Mouse (Mus musculus): ENCODE data around the gene Rnf213. TPM values are rescaled to one million over a fixed set of nuclear protein-coding genes. Genes with fewer than 3 reads are reported as not detected.
"Not testable (repeated sequence)": the region's sequence is repeated elsewhere in the genome, so short reads cannot be mapped to it uniquely, and the experiment has no call there.

Gene Rnf213
- 25.6 and 28.0 TPM in 2 replicates for total RNA-seq (2021)
- long read RNA-seq, experiment 1, partial matches to known transcripts = 3 of 5 reads
- long read RNA-seq, experiment 1, other reads (novel, unspliced or antisense) = 2 of 5 reads
- long read RNA-seq, experiment 2, partial matches to known transcripts = 0 of 3 reads
- long read RNA-seq, experiment 2, other reads (novel, unspliced or antisense) = 3 of 3 reads

DNA sequence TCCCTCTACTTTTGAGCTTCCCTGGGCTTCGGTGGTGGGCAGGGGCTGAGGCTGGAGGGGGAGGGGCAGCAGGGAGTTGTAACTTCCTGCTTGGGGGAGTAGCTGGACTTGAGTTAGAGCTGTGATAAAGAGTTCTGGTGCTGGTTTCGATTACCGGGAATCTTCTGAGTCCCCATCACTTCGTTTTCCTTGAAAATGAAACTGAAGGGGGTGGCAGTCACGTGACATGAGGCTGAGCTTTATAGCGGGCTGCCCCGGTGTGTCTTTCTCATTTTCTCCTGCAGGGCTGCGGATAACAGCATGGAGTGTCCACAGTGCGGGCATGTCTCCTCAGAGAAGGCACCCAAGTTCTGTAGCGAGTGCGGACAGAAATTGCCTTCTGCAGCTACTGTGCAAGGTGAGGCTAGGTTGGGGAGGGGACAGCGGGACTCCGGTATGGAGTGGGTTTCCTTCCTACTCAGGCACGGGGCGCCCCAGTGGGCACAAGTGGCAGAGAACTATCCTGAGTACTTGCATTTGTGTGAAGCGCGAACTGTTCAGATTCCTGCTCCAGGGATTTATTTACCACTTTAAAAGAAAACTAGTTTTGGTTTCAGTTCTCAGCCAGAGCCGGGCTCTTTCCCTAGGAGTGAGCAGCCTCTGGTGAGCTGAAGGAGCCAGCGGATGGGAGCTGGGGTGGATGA is at the start of gene Rnf213:
Gene Rnf213, plus strand, starts transcription at position 301 of the 683 bp plus-strand sequence.
- peak; percentile 83 for DNase-seq

DNA sequence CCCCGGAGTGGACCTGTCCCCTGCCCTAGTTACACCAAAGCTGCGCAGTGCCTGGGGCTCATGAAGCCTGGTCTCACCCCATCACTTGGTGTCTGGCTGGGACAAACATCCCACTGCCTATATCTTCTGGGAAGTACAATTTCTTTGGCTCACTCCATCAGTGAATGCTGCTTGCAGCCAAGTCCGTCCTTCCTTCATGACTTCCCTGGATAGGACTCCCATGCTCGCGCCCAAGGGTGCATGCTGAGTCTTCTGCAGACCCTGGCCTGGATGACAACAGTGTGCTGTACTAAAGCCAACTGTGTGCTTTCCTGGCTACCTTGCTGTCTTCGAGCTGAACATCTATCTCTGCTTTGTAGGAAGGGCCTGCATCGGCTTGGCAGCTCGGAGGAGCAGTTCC is 48.7 kb upstream of the Rnf213 start:
- no peak for DNase-seq

DNA sequence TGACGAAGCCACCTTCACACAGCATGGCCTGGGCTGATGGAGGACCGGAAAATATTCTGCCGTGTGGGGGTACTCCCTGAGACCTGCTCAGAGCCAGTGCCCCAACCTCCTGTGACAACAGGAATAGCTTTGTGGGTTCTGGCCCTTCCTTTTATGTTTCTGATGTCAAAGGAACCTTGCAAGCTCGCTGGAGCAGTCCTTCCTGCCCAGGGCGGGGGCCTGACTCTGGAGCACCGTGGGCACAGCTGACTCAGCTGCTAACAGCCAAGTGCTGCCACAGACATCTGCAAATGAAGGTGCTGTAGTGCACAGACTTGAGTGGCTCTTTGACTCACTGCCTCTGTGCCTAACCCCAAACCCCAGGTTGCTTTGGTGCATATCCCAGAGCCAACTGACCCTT is 48.0 kb upstream of the Rnf213 start:
- DNase-seq = no peak

DNA sequence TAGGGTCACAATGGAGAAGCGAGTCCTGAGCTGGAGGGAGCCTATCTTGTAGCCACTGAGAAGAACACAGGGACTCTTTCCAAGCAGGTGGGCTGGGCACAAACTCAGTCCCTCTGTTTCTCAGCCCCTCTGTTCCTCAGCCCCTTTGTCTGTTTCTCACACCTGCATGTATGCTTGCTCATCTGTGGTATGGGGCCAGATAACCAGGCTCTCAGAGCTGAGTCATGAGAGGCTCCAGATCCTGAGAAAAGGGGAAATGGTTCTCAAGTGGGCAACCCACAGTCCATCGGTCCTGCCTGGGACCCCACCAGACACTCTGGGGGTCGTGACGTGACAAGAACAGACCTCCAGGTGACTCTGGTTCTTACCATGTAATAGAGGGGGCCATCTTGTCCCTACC is 45.8 kb upstream of the Rnf213 start:
- DNase-seq = no peak

DNA sequence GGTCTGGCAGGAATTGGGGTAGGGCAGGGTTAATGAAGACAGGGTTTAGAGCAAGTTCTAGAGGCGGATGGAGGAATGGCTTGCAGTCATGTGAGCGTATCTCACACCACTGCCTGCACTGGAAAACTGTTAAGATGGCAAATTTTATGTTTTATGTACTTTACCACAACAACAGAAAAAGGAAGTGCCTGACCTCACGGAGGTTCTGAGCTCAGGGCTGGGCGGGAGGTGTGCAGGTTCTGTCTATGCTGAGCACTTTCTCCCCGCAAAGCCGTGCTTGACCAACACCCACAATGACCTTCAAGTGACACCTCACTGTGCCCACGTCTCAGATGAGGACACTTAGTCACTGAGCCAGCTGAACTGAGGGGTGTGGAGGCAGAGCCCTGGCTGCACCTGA is 40.8 kb upstream of the Rnf213 start:
- DNase-seq = no peak

DNA sequence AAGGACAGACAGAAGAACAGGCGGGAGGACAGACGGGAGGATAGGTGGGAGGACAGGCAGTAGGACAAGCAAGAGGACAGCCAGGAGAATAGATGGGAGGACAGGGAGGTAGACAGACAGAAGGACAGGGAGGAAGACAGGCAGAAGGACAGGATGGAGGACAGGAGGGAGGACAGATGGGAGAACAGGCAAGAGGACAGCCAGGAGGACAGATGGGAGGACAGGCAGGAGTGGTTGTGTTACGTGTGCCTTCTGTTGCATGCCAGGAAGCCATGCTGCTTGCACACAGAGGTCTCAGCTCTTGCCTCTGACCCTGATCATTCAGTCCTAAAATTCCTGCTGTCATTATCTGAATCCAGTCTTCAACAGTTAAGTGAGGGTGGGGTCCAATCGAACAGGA is 39.0 kb upstream of the Rnf213 start:
- no peak for DNase-seq

DNA sequence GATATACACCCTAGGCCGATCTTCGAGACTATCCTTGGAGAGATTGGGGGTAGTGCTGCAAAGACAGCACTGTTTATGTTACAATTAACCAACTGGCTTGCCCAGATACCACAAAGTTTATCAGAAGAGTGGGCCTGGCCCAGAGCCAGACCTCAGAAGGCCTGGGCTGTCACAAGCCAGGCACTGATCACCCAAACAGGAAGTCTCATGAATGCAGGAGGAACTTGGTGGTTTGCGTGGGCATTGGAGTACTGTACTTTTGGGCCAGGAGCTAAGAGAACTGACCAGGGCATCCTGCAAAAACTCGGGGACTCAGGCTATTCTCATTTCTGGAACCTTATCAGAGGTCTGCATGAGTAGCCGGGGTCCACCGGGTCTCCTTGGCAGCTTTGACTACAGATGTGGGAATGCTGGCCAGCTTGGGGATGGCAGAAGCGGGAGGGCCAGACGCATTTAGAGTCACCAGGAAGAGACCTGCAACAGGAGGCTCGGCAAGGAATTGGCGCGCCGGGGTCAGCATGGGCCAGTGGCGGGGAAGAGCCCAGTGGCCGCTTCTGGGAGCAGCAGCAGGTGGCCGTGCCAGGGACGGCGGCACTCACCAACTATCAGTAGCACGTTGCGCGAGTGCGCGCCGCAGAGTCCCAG is 38.0 kb upstream of the Rnf213 start:
- DNase-seq = peak; percentile 65

DNA sequence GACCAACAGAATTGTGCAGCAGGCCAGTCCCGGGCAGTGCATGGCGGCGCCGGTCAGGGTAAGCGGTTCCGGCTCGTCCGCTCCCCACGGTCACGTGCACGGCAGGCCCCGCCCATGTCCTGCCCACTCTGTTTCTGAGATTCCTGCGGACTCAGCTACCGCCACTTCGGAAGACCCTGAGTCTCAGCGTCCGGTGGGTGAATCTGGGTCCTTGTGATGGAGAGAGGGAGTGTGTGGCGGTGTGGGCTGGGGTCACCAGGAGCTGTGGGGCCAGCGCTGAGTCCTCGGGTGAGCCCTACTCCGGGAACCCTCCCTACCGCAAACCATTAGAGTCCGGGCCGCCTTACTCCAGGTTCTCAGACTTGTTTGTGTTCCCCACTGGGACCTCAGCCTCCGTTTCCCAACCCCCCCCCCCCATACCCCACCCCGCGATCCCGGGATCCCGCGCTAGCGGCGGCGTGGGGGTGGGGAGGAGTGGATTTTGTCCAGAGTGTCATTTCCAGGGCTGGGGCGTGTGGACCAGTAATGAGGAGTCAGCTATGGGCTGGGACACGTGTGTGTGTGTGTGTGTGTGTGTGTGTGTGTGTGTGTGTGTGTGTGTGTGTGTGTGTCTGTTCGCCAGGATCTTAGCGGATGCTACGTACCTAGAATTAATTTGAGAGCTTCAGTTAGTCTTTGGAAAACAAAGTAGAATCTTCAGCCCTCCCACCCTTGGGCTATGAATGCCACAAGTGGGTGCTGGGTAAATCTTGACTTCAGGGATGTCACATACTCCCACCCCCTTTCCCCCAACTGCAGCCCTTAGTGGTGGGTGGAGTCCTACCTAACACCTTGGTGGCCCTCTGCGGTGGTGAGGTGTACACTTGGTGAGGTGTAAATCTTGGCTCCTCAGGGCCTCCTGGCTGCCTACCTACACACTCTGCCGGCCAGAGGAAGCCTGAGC is 37.2 kb upstream of the Rnf213 start, which contains the start of the genes Sgsh and Slc26a11:
Gene Sgsh, minus strand, starts transcription at position 94 of the 943 bp plus-strand sequence.
Gene Slc26a11, plus strand, starts transcription at position 115 of the 943 bp plus-strand sequence.
- DNase-seq = peak; percentile 95

DNA sequence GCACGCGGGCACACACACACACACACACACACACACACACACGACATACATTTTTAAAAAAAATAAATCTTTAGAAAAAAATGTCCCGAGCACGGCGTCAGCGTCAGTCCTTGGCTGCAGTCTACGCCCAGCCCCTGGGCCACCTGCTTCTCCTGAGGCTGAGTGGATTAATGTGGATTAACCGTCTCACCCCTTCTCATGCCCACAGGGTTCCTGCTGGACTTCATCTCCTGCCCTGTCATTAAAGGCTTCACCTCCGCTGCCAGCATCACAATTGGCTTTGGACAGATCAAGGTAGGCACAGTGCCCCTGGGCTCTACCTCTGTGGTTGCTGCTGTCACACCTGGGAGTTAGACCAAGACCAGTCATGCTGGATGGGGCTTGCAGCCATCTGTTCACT is 33.8 kb upstream of the Rnf213 start:
- DNase-seq = no peak

DNA sequence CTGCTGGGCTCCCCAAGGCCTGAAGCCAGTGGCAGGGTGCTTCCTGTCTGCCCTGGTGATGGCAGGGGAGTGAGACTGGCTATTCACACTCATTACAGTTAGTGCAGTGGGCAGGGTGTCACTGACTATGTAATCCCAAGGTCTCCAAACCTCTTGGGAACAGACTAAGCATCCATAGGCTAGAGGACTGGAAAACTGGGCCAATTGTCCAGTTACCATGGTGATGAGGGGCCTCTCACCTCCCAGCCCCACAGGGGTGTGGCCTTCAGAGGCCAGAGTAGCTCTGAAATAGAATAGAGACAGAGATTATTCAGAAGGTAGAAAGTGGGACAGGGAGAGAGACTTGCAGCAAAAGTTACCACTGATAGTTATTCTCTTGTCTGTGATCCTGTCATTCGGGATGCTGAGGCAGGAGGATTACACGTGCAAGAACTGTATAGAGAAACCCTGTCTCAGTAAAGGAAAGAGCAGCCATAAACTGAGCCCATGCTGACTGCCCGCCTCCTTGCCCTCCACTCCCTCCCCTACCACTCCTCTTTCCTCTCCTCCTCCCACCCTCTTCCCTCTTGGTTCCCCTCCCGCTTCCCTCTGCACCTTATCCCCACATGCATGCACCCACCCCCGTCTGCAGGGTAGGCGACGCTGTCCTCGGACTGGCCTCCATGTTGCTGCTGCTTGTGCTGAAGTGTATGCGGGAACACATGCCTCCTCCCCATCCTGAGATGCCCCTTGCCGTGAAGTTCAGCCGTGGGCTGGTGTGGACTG is 29.9 kb upstream of the Rnf213 start:
- no peak for DNase-seq

DNA sequence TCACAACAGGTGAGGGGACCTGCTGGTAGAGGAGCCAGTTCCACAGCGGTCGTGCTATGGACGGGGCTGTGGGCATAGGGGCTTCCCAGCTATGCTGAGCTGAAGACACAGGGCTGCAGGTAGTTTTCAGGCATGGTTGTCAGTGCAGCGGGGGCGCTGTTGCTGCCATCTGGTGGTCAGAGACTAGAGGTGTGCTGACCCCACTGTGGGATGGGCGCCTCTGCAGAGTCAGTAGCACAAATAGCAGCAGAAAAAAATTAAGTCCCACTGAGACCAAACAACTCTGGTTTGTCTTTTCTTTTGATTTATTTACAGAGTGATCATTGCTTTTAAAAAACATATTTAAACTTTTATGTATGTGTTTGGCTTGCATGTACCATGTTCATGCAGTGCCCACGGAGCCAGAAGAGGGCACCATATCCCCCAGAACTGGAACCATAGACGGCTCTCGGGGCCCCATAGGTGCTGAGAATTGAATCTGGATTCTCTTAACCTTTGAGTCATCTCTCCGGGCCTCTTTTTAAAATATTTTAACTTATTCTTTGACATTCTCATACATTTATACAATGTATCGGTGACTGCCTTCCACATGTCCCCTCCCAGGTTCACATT is 29.3 kb upstream of the Rnf213 start:
- peak; percentile 82 for DNase-seq

DNA sequence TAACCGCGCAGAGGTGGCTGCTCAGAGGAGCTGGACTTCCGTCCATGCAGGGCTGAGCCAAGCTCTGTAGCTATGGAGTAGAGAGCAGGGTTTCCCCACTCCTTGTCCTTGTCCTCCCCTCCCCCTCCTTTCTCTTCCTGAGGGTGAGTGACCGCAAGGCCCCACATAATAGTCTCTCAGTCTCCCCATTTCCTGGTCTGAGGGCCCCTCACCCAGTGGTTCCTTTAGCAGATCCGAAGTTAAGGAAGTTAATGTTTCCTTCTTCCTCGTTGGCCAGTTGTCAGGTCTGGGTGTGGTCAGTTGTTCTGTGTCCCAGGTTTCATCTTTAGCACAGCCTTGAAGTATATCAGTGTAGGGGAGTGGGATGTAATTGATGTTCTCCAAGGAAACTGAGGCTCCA is 17.5 kb upstream of the Rnf213 start:
- DNase-seq = no peak

DNA sequence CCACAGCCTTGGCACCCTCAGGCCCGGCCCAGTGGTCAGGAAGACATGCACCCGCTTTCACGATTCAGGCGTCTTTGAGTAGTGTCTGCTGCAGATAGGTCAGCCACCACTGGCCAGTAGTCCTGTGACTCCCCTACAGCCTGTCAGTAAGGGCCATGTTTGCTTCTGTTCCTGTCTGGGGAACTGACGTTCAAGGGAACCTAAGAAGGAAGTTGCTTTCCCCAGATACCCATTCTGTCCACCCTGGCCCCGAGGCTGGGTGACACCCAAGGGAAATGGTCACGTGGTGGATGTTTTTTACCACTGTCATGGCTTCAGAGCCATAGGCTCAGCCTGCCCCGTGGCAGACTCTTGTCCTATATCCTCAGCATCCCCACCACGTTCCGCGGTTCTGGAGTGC is 15.6 kb upstream of the Rnf213 start:
- DNase-seq = no peak

DNA sequence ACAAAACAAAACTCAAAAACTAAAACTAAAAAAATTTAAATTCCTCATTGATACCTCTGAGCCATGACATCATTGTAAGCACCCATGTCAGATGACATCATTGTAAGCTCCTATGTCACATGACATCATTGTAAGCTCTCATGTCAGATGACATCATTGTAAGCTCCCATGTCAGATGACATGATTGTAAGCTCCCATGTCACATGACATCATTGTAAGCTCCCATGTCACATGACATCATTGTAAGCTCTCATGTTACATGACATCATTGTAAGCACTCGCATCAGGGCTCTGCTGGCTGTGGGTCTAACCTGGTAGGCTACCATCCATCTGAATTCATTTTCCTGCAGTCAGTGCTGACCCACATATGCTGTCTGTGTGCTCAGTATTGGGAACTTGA is 14.3 kb upstream of the Rnf213 start:
- no peak for DNase-seq

DNA sequence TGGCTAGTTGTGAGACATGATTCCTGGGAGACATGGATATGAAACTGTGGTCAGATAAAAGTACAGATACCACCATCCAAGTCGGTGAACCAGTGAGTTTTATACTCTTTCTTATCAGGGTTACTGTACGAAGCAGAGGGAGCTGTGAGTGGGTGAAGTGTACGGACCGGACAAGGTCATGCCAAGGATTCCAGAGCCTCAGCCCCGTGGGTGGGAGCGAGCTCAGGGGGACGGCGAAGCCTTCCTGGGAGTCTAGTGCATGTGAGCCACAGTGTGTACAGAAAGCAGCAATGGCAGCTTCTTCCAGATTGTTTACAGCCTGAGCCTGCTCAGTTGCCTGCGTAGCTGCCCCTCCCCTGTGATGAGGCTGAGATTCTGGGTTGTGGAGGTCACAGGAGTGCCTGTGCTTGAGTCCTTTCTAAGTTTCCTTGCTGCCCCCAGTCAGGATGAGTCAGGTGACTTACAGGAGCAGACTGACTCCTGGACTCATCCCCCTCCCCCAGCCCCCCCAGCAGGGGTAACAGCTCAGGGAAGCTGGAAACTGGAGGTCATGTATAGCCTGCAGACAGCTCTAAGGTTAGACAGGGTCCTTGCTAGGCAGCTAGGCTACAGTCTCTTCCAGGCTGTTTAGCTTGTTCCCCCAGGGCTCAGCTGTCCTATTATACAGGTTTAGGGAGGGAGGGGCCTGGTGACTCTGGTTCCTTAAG is 11.1 kb upstream of the Rnf213 start:
- DNase-seq = no peak

DNA sequence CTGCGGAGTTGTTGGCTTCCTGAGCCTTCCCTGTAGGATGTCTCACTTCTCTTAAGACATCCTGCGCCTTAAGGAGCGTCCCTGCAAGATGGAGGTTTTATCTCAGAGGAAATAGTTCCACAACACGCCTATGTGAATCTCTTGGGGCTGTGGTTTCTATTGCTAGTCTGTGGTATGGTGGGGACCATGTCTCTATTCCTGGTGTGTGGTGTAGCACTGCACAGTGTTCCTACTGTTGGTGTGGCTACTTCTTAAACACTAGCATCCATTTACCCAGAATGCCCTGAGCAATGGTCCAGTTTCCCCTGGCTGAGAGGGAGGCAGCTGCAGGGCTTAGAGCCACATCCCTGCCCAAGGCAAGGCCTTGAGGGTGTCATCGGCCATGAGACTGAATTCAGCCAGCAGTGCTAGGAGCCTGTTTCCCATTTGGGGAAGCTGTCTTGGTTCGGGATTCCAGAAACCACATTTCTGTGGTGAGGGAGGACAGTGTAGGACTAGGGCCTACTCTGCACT is 10.5 kb upstream of the Rnf213 start:
- peak; percentile 45 for DNase-seq

DNA sequence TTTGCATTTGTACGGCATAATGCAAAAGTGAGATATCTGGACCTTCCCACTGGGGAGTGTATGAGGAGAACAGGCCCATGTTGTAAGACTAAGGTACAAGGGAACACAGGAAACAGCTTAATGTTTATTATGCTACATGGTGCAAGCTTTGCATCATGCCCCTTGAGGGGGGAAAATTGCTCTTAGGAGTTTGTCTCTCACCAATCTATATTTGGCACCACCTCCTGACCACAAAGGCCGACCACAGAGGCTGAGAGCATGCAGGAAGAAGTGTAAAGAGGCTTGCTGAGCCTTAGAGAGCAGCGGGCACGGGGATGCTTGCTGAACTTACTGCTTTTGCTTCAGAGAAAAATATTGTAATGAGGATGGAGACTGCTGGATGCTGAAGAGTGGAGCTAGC is 8.0 kb upstream of the Rnf213 start:
- no peak for DNase-seq

DNA sequence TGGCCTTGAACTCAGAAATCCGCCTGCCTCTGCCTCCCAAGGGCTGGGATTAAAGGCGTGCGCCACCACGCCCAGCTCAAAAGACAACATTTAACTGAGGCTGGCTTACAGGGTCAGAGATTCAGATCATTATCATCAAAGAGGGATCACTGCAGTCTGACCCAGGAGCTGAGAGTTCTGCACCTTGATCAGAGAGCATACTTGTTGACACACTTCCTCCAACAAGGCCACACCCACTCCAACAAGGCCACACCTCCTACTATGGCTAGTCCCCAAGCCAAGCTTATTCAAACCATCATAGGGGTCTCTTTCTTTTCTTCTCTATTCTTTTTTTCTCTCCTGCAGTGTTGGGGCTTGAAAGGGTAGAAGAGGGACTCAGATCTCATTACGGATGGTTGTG is 6.6 kb upstream of the Rnf213 start:
- no peak for DNase-seq

DNA sequence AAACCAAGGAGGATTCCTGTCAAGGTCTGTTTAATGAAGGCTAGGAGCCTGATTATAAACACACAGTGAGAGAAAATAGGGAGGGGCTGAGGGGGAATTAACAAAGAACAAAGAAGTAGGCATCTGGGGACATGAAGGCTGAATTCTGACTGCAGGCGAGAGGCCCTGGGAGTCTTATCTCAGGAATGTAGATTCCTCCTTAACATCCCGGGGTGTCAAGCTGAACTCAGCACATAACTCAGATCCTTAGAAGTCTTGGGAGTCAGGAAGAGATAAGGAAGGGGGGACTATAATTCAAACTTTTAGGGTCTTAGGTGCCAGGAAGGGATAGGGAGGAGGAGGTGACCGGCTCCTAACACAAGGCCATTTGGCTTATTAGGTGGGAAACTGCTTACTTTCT is 5.6 kb upstream of the Rnf213 start:
- not testable (repeated sequence) for DNase-seq

DNA sequence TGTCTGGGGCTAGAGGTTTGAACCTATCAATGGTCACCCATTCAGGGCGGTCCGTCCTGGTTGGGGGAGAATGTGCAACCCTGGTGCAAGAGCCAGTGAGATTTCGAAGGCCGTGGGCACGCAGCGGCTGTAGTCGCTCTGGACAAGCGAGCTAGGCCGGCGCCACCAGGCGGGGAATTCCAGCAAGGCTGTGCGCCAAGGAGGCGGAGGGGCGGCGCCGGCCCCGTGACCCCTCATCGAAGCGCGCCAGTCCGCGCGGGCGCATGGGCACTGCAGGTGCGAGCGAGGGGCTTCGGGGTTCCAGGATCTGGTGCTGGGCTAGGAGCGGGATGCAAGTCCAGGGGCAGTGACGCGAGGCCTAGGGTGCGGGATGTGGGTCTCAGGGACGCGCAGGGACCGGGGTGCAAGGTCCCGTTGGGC is 3.0 kb upstream of the Rnf213 start:
- peak; percentile 94 for DNase-seq
